Mouse (Mus musculus) cerebellum, postnatal 25 days (tissue): ENCODE data around the gene Clstn2.

Experiments used
- DNase-seq, 2 experiments: peaks; one replicate each; pipeline ENCODE4 v3.0.0; 2021; ENCODE audit warnings: mixed read lengths in 2 of 2

Gene Clstn2

GRCm38 (mm10) chr9:97538075-97538779 is 494.8 kb downstream of the Clstn2 start:
- no peak for DNase-seq

- no peak for DNase-seq
Observed at GRCm38 (mm10) chr9:97534196-97534595, 498.8 kb downstream of the Clstn2 start.

GRCm38 (mm10) chr9:97533306-97533705 is 499.7 kb downstream of the Clstn2 start:
- no peak for DNase-seq

DNA sequence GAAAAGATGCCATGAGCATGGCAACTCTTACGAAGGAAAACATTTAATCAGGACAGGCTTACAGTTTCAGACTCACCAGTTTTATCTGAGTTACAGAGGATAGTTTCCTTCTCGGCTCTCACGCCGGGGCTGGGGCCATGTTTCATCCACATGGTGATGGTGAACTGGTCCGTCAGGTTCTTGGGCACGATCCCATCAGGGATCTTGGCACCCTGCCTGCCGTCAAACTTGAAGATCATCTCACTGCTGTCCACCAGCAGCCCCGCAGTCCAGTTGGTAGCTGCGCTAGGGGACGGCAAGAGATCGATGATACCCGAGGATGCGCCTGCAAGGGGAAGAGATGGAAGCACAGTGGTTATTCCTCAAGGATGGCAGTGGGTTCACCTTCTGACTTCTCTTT is 500.4 kb downstream of the Clstn2 start:
- DNase-seq: peak in 1 of 2 experiments; percentile 41

- no peak for DNase-seq
Observed at GRCm38 (mm10) chr9:97527926-97528325, 505.1 kb downstream of the Clstn2 start.

GRCm38 (mm10) chr9:97527276-97527675 is 505.7 kb downstream of the Clstn2 start:
- peak in 1 of 2 experiments; percentile 21 for DNase-seq

DNA sequence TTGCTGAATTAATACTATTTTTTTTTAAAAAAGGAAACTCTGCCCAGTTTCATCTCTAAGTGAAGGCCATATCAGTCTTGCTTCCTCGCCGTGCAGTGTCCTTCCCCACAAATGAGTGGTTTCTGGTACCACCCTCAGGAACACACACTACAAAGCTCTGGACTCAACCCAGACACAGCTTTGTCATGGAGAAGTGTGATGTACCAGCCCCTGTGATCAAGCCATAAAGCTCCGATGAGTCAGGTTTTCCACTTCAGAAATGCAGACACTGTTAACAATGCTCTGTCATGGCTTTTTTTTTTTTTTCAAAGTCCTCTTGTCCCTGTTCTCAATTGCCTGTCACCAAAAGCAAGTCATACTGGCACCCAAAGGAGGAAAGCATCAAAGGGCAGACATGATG is 507.4 kb downstream of the Clstn2 start:
- DNase-seq: no peak

- DNase-seq: no peak
Observed at GRCm38 (mm10) chr9:97524861-97525260, 508.1 kb downstream of the Clstn2 start.

DNA sequence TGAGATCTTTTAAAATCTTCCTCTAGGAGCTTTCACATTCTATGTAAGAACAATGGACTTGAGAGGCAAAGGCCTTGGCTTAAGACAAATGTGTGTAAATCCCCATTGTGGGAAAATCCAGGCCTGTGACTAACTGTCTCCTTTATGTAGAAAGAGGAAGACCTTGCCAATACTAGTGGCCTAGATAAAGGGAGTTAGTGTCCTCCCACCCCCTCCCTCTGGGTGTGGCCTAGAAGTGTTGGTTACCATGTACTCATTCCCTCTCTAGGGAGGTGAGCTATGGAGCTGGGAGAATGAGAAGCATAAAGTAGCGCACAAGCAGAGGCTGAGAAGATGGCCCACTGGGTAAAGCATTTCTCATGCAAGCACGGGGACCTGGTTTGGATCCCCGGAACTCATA is 512.2 kb downstream of the Clstn2 start:
- no peak for DNase-seq

- no peak for DNase-seq
Observed at GRCm38 (mm10) chr9:97517006-97517405, 516.0 kb downstream of the Clstn2 start.

GRCm38 (mm10) chr9:97514639-97515038 is 518.3 kb downstream of the Clstn2 start:
- no peak for DNase-seq

GRCm38 (mm10) chr9:97512282-97512850 is 520.6 kb downstream of the Clstn2 start:
- DNase-seq: no peak

DNA sequence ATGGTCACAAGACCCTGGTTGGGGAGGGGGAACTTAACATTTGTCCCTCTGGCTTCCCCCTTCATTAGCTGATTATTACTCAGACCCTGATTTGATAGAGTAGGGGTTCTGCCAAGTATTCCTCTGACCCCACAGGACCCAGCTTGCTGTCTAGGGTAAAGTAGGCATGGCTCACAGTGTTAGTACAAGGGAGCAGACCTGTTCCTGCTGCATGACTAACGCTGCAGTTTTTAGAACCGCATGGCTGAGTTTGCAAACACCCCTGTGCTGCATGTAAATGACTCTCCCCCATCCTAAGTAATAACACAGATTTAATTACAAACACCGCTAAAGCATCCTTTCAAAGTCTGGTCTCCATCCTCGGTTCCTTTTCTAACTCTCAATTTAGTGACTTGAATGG is 531.6 kb downstream of the Clstn2 start:
- DNase-seq: no peak

DNA sequence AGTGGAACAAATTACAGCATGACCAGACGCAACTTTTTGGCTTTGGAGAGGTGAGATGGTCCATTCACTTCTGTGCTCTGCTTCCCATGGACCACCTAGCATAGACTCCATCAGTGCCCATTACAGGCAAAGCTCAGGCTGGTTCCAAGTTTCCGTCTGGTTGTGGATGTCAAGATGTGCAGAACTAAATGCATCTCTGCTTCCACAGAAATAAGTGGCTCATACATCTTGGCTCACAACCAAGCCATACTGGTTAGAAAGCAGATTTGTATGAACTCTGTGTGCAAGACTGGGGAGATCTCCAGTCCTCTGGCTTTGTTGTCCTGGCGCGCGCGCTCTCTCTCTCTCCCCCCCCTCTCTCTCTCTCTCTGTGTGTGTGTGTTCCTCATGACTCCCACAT is 537.9 kb downstream of the Clstn2 start:
- no peak for DNase-seq

DNA sequence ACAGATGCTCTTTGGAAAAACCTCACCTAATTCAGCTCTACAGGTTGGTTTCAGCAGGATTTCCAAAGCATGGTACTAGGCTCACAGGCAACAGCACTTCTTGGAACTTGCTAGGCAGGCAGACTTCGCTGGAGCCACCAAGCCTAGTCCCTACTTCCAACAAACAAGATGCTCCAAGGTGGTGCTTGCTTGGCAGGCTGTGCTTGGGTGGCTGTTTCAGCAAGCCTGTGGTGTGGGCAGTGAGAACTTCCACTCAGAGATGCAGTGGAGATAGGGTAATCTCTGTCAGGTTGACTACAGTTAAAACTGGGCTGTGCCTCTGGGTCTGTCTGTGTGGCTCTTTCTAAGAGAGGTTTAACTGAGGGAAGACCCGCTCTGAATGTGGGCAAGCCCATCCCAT is 541.4 kb downstream of the Clstn2 start:
- DNase-seq: no peak

GRCm38 (mm10) chr9:97490591-97491176 is 542.3 kb downstream of the Clstn2 start:
- DNase-seq: peak in 1 of 2 experiments; percentile 10

DNA sequence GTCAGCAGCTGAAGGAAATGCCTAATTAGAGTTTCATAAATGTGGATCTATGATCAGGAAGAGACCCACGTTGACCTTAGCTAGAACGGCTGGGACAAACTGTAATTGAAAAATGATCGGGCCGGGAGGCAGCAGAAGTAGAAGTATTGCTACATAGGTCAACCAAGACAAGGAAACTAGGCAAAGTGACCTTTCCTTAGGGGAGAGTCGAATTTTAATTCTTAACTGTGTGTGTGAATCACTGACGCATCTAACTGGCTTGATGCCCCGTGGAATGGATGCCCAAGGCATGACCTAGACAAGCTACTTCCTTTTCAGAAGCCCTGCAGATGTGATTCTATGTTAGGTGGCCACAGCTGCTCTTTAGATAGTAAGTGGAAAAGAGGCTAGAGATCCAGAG is 546.2 kb downstream of the Clstn2 start:
- DNase-seq: no peak

DNA sequence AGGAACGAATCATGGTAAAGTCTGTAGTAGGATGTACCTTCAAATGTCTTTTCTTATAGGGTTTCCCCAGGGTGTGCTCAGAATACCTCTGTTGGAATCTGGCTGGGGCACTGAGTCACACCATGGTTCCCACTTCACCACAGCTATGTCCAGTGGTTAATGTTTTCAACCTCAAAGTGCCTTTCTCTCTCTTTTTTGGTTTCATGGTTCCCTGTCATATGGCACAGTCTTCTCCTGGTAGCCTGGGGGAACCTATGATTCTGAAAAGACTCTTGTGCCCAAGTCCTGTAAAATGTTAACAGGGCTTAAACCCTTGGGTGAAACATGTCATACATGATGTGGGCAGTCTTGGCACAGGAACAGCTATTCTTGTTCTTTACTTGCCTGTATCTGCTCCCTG is 551.8 kb downstream of the Clstn2 start:
- DNase-seq: no peak

DNA sequence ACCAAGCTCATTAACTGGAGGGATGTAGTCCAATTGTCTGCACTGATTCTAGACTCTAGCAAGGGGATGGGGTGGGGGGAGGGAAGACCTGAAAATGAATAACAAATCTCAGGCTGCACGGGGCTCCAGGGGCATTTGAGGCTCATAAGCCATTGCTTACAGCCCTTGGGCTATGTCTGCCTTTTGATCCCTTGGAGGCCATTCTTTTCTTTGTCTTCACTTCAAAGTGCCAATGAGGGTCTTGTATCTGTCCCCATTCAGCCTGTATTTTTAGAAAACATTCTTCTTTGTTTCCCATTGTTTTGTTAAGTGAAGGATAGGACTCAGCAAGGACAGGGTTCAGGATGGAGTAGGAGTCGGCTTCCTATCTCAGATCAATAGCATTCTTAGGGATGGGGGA is 556.0 kb downstream of the Clstn2 start:
- no peak for DNase-seq

DNA sequence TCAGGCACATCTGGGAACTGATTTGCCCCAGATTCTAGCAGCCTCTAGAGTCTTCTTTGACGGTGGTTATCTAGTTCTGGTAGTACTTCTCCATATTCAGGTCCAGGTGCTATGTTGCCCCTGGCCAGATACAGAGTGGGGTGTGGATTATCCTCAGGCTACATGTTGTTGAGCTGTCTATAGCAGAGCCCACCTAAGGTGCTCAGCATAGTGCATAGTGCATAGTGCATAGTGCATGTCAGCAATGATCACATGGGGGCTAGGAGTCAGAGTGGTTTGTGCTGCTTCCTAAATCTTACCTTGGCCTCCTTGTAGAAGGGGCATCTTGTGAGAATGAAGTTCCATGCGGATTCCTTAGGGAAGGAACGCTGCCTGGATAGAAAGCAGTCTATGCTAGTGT is 556.5 kb downstream of the Clstn2 start:
- no peak for DNase-seq

DNA sequence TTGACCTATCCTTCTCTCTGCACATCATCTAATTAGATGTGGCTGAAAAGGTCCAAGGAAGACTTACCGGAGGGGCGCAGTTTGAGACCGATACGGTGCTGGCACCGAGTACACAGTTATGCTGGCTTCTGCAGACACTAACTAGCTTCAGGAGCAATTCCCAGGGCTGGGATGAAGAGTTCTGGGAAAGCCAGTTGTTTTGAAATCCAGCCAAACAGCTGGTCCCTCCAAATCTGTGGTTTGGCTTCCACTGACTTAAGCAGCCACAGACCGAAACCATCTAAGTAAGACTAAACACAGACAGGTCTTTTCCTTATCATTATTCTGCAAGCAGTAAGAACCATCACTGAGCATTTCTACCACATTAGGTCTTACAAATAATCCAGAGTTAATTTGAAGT is 558.1 kb downstream of the Clstn2 start:
- DNase-seq: no peak

DNA sequence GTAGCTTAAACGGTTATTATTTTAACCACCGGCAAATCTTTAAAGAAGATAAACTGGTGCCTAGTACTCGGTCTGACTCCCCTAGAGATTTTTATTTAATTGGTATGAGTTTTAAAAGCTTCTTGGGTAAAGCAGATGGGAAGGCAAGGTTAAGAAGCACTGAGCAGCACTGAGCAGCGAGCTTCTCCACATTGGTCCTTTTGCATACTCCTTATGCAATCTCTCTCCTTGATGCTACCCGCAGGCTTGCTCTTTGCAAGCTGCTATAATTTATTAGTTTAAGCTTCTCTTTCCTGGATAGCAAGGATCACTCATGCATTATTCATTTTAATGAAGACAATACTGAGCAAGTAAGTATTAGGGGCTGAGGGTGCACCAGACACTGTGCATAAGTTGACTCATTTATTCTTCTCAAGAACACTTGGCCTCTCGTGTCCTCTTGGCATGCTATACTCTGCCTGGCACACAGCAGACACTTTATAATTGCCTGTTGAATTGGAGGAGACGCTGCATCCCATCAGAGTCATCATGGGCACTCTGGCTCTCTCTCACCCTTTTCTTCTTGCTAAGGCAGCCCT is 561.9 kb downstream of the Clstn2 start:
- no peak for DNase-seq

DNA sequence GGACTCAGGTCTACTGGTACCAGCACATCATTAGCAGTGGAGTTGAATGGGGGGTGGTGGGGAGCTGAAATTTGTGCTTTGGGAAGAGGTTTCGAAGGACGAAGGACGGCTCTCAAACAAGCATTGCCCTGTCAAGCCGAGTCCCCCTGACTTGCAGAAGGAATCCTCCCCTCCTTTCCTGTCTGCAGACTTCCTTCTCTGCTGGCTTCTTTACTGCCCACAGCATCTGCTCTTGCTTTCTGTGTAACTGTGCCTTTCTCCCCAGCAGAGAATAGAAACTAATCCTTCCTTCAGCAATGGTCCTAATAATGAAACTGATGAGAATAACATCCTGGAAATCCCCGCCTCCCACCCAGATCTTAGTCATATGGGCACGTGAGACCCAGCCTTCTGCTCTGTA is 572.5 kb downstream of the Clstn2 start:
- DNase-seq: no peak

- no peak for DNase-seq
Observed at GRCm38 (mm10) chr9:97459745-97460144, 573.2 kb downstream of the Clstn2 start.
